Mouse (Mus musculus) CH12.LX (cell line): Measurements from ENCODE around the gene Scn8a. TPM values are rescaled to one million over a fixed set of nuclear protein-coding genes. Genes with fewer than 3 reads are reported as not detected.

Source experiments
- DNase-seq: peaks from one replicate; pipeline ENCODE4 v3.0.0-alpha.2; 2013; ENCODE audit errors: extremely low read depth
- H3K27ac ChIP-seq: 2 replicates; pipeline ENCODE4 v1.5.1; 2012; ENCODE audit warnings: low read depth, mild to moderate bottlenecking, control low read depth, moderate library complexity; ENCODE audit not compliant: insufficient read depth
- H3K27me3 ChIP-seq: replicated peaks from 2 replicates; pipeline ENCODE3; 2012; ENCODE audit warnings: inconsistent platforms
- H3K36me3 ChIP-seq, 2 experiments: replicated peaks in 1 of 2; 2 replicates each; pipeline versions ENCODE3 to v1.6.1; 2012; ENCODE audit warnings: inconsistent platforms in 1 of 2, low read length in 1 of 2, mild to moderate bottlenecking in 1 of 2, mixed read lengths in 1 of 2, moderate library complexity in 1 of 2; ENCODE audit not compliant: control insufficient read depth in 1 of 2, insufficient read depth in 1 of 2
- H3K4me1 ChIP-seq, 2 experiments: 2 replicates each; pipeline ENCODE4 v1.6.1; 2012; ENCODE audit warnings: inconsistent platforms in 1 of 2, moderate library complexity in 1 of 2; ENCODE audit not compliant: insufficient read depth in 2 of 2, control insufficient read depth in 1 of 2
- H3K4me2 ChIP-seq: 2 replicates; pipeline ENCODE4 v1.6.1; 2012; ENCODE audit warnings: low read depth, mild to moderate bottlenecking, control low read depth; ENCODE audit not compliant: poor library complexity, insufficient read depth, severe bottlenecking
- H3K4me3 ChIP-seq, 3 experiments: fragments of 150-350 bp in 1 of 3; sonication (generic) in 1 of 3; replicated peaks in 1 of 3; 2 replicates each; pipeline versions ENCODE3 to v1.5.1; 2011 to 2012; ENCODE audit warnings: low read depth in 2 of 3, low read length in 2 of 3, mild to moderate bottlenecking in 2 of 3, moderate library complexity in 2 of 3, control low read depth in 1 of 3, improper control_type of control experiment in 1 of 3, inconsistent platforms in 1 of 3, mixed read lengths in 1 of 3; ENCODE audit not compliant: poor library complexity in 1 of 3
- H3K79me2 ChIP-seq: replicated peaks from 2 replicates; pipeline ENCODE4 v1.6.1; 2012; ENCODE audit warnings: mild to moderate bottlenecking, moderate library complexity; ENCODE audit not compliant: control insufficient read depth, poor library complexity, insufficient read depth, severe bottlenecking; ENCODE audit errors: extremely low read depth
- H3K9ac ChIP-seq: 2 replicates; pipeline ENCODE4 v1.6.1; 2012; ENCODE audit warnings: low read depth, mild to moderate bottlenecking, control low read depth, moderate library complexity; ENCODE audit not compliant: insufficient read depth
- H3K9me3 ChIP-seq: replicated peaks from 2 replicates; pipeline ENCODE3; 2012; ENCODE audit warnings: low read length, inconsistent platforms, mixed read lengths
- BHLHE40 ChIP-seq: IDR thresholded peaks from 2 replicates; pipeline ENCODE4 v1.6.1; 2011; ENCODE audit warnings: mild to moderate bottlenecking, low read depth, low read length, improper control_type of control experiment
- CHD1 ChIP-seq: IDR thresholded peaks from 2 replicates; pipeline ENCODE4 v1.6.1; 2012; ENCODE audit warnings: low read depth, low read length, improper control_type of control experiment, inconsistent platforms
- CTCF ChIP-seq, 2 experiments: IDR thresholded peaks in 1 of 2; conservative IDR thresholded peaks in 1 of 2; 2 replicates each; pipeline ENCODE4 v1.5.1; 2011 to 2012; ENCODE audit warnings: low read depth in 2 of 2, low read length in 2 of 2, improper control_type of control experiment in 1 of 2, inconsistent platforms in 1 of 2, mild to moderate bottlenecking in 1 of 2, moderate library complexity in 1 of 2
- ELF1 ChIP-seq: IDR thresholded peaks from 2 replicates; pipeline ENCODE4 v1.6.1; 2014; ENCODE audit warnings: low read depth, mild to moderate bottlenecking, inconsistent platforms, low read length, improper control_type of control experiment
- ETS1 ChIP-seq: conservative IDR thresholded peaks from 2 replicates; pipeline ENCODE4 v1.6.1; 2012; ENCODE audit warnings: low read depth, mild to moderate bottlenecking, inconsistent platforms, low read length, improper control_type of control experiment, moderate library complexity
- HCFC1 ChIP-seq: IDR thresholded peaks from 2 replicates; pipeline ENCODE4 v1.6.1; 2012; ENCODE audit warnings: low read depth, mild to moderate bottlenecking, inconsistent platforms, low read length, improper control_type of control experiment
- JUN ChIP-seq: IDR thresholded peaks from 2 replicates; pipeline ENCODE4 v1.6.1; 2011; ENCODE audit warnings: low read depth, mild to moderate bottlenecking, low read length, improper control_type of control experiment, moderate library complexity; ENCODE audit not compliant: insufficient read depth
- JUND ChIP-seq: conservative IDR thresholded peaks from 2 replicates; pipeline ENCODE4 v1.6.1; 2011; ENCODE audit warnings: low read depth, low read length, improper control_type of control experiment
- KAT2A ChIP-seq: IDR thresholded peaks from 2 replicates; pipeline ENCODE4 v1.6.1; 2012; ENCODE audit warnings: low read length, improper control_type of control experiment, inconsistent platforms; ENCODE audit not compliant: insufficient replicate concordance
- MAX ChIP-seq: IDR thresholded peaks from 2 replicates; pipeline ENCODE4 v1.6.1; 2011; ENCODE audit warnings: low read length, improper control_type of control experiment
- MEF2A ChIP-seq: IDR thresholded peaks from 2 replicates; pipeline ENCODE4 v1.6.1; 2014; ENCODE audit warnings: low read depth, mild to moderate bottlenecking, inconsistent platforms, low read length, improper control_type of control experiment, borderline replicate concordance
- MXI1 ChIP-seq: IDR thresholded peaks from 2 replicates; pipeline ENCODE4 v1.6.1; 2011; ENCODE audit warnings: mild to moderate bottlenecking, low read depth, low read length, improper control_type of control experiment
- POLR2AphosphoS2 ChIP-seq: IDR thresholded peaks from 2 replicates; pipeline ENCODE4 v1.6.1; 2011; ENCODE audit warnings: low read depth, low read length, improper control_type of control experiment
- RAD21 ChIP-seq: IDR thresholded peaks from 2 replicates; pipeline ENCODE4 v1.6.1; 2011; ENCODE audit warnings: low read depth, mild to moderate bottlenecking, low read length, improper control_type of control experiment, moderate library complexity
- RCOR1 ChIP-seq: conservative IDR thresholded peaks from 2 replicates; pipeline ENCODE4 v1.6.1; 2012; ENCODE audit warnings: low read depth, mild to moderate bottlenecking, inconsistent platforms, low read length, improper control_type of control experiment
- SIN3A ChIP-seq: IDR thresholded peaks from 2 replicates; pipeline ENCODE4 v1.6.1; 2012; ENCODE audit warnings: low read length, improper control_type of control experiment, inconsistent platforms
- SMC3 ChIP-seq: IDR thresholded peaks from 2 replicates; pipeline ENCODE4 v1.6.1; 2011; ENCODE audit warnings: low read depth, low read length, improper control_type of control experiment
- TBP ChIP-seq: conservative IDR thresholded peaks from 2 replicates; pipeline ENCODE4 v1.6.1; 2011; ENCODE audit warnings: low read depth, low read length, improper control_type of control experiment
- TCF12 ChIP-seq: IDR thresholded peaks from 2 replicates; pipeline ENCODE4 v1.6.1; 2014; ENCODE audit warnings: low read depth, mild to moderate bottlenecking, inconsistent platforms, low read length, improper control_type of control experiment
- UBTF ChIP-seq: IDR thresholded peaks from 2 replicates; pipeline ENCODE4 v1.6.1; 2012; ENCODE audit warnings: low read depth, mild to moderate bottlenecking, inconsistent platforms, low read length, improper control_type of control experiment, moderate library complexity
- USF2 ChIP-seq: conservative IDR thresholded peaks from 2 replicates; pipeline ENCODE4 v1.6.1; 2011; ENCODE audit warnings: low read depth, low read length, improper control_type of control experiment
- ZKSCAN1 ChIP-seq: IDR thresholded peaks from 2 replicates; pipeline ENCODE4 v1.6.1; 2012; ENCODE audit warnings: low read depth, inconsistent platforms, low read length, improper control_type of control experiment, borderline replicate concordance
- ZMIZ1 ChIP-seq: IDR thresholded peaks from 2 replicates; pipeline ENCODE4 v1.6.1; 2012; ENCODE audit warnings: low read depth, mild to moderate bottlenecking, inconsistent platforms, low read length, improper control_type of control experiment
- ZNF384 ChIP-seq: IDR thresholded peaks from 2 replicates; pipeline ENCODE4 v1.6.1; 2012; ENCODE audit warnings: low read depth, low read length, improper control_type of control experiment, inconsistent platforms
- dilution Hi-C: fragments of 300-500 bp; cut with MboI; formaldehyde crosslinking; loops from 2 replicates; pipeline ENCODE4 v1.14.3; 2020; ENCODE audit warnings: low sequenced_read_pairs; ENCODE audit not compliant: extremely low pct_unique_long_range_greater_than_20kb, extremely low pct_ligation_motif_present
- in situ Hi-C: fragments of 300-500 bp; cut with MboI; formaldehyde crosslinking; loops from 3 replicates; pipeline ENCODE4 v1.14.3; 2019; ENCODE audit warnings: low sequenced_read_pairs, low pct_ligation_motif_present, low pct_unique_long_range_greater_than_20kb, mixed read lengths
- polyA plus RNA-seq: library from polyadenylated mRNA; unstranded; fragments of >175 nt; gene quantifications from 2 replicates; pipeline ENCODE4 v1.2.1, GENCODE M21; 2012; ENCODE audit warnings: low read depth; ENCODE audit not compliant: insufficient read length
- total RNA-seq, 2 experiments: library from RNA; depleted of rRNA; stranded (reverse); fragments of 300-350 nt in 1 of 2; fragments of >200 nt in 1 of 2; gene quantifications; 2 replicates each; pipeline ENCODE4 v1.2.3; 2012 to 2014

The Scn8a gene
- total and polyA plus RNA-seq, 3 experiments, result 0.13 to 0.39 (median 0.15) TPM

- Histone ChIP-seq H3K4me1 (peaks cover 0 to 5% of the 10 kb centered on the region in 2 experiments; a peak in 1 of 4 replicates), H3K27me3 (peaks cover 70% of the 10 kb centered on the region), H3K27ac (no peak overlapping the region), H3K4me2 (no peak overlapping the region), H3K79me2 (no peaks in the 10 kb centered on the region), H3K36me3 (no peaks in the 10 kb centered on the region), H3K9me3 (no peaks in the 10 kb centered on the region), H3K4me3 (no peak overlapping the region), H3K9ac (no peak overlapping the region)
- DNase-seq, result no peak
- in situ Hi-C loops (no loop called here), dilution Hi-C loops (no loop called here)
- no peak for TF ChIP-seq ELF1
- no peak for TF ChIP-seq ETS1
- TF ChIP-seq RAD21, result no peak
- TF ChIP-seq TBP, result no peak
- TF ChIP-seq MXI1, result no peak
- no peak for TF ChIP-seq JUND
- TF ChIP-seq POLR2AphosphoS2, result no peak
- TF ChIP-seq JUN, result no peak
- TF ChIP-seq USF2, result no peak
- TF ChIP-seq ZNF384, result no peak
- no peak for TF ChIP-seq ZMIZ1
- no peak for TF ChIP-seq RCOR1
- no peak for TF ChIP-seq SMC3
- no peak for TF ChIP-seq ZKSCAN1
- no peak for TF ChIP-seq KAT2A
Measured at GRCm38 (mm10) chr15:101060280-101060852, 190.7 kb downstream of the Scn8a start.

GRCm38 (mm10) chr15:101065069-101065468 lies 195.4 kb downstream of the Scn8a start:
- Histone ChIP-seq H3K4me2 (no peak overlapping the region), H3K79me2 (no peaks in the 10 kb centered on the region), H3K4me1 (peaks cover 0 to 5% of the 10 kb centered on the region in 2 experiments; a peak in 1 of 4 replicates), H3K36me3 (no peaks in the 10 kb centered on the region), H3K9me3 (no peaks in the 10 kb centered on the region), H3K27ac (no peak overlapping the region), H3K27me3 (peaks cover 81% of the 10 kb centered on the region), H3K4me3 (no peak overlapping the region), H3K9ac (no peak overlapping the region)
- no peak for DNase-seq
- dilution Hi-C loops (no loop called here), in situ Hi-C loops (no loop called here)
- TF ChIP-seq CHD1, result no peak
- TF ChIP-seq ZNF384, result no peak
- no peak for TF ChIP-seq SIN3A
- TF ChIP-seq USF2, result no peak
- no peak for TF ChIP-seq BHLHE40
- TF ChIP-seq TCF12, result no peak
- TF ChIP-seq CTCF (conservative IDR thresholded peaks at IDR 0.05 in 1 of 2, IDR thresholded peaks at IDR 0.05 in 1 of 2; ENCODE audit: low read depth in 2 of 2, low read length in 2 of 2), result no peak
- no peak for TF ChIP-seq KAT2A
- no peak for TF ChIP-seq ETS1
- no peak for TF ChIP-seq MAX
- TF ChIP-seq JUND, result no peak
- TF ChIP-seq HCFC1, result no peak
- no peak for TF ChIP-seq MEF2A
- TF ChIP-seq SMC3, result no peak
- no peak for TF ChIP-seq ZMIZ1
- TF ChIP-seq ZKSCAN1, result no peak
- no peak for TF ChIP-seq UBTF
